Mouse (Mus musculus) G1E (cell line): Measurements from ENCODE around the gene Cnbd2. TPM values are rescaled to one million over a fixed set of nuclear protein-coding genes. Genes with fewer than 3 reads are reported as not detected.

Experiments
- ATAC-seq: 2 replicates; pipeline ENCODE4 v1.8.0; 2016; ENCODE audit warnings: mild to moderate bottlenecking; ENCODE audit not compliant: insufficient number of reproducible peaks, poor library complexity, low FRiP score, severe bottlenecking; ENCODE audit errors: extremely low read depth
- DNase-seq: peaks from one replicate; pipeline ENCODE4 v3.0.0; 2012; ENCODE audit warnings: low spot score
- H3K27me3 ChIP-seq: 2 replicates; pipeline ENCODE4 v1.6.1; 2012; ENCODE audit warnings: mild to moderate bottlenecking, low read length, inconsistent platforms; ENCODE audit not compliant: insufficient read depth
- H3K36me3 ChIP-seq: replicated peaks from 2 replicates; pipeline ENCODE3; 2012; ENCODE audit warnings: mild to moderate bottlenecking, inconsistent platforms
- H3K4me1 ChIP-seq: 2 replicates; pipeline ENCODE4 v1.6.1; 2012; ENCODE audit warnings: low read depth, low read length, inconsistent platforms, mixed read lengths; ENCODE audit not compliant: insufficient read depth
- H3K4me3 ChIP-seq: 2 replicates; pipeline ENCODE4 v1.5.1; 2012; ENCODE audit warnings: low read depth, mild to moderate bottlenecking, inconsistent platforms, low read length, moderate library complexity, mixed read lengths
- H3K9me3 ChIP-seq: replicated peaks from 2 replicates; pipeline ENCODE4 v1.6.1; 2012; ENCODE audit warnings: inconsistent platforms
- CTCF ChIP-seq: IDR thresholded peaks from 2 replicates; pipeline ENCODE4 v1.5.1; 2012; ENCODE audit warnings: low read depth, low read length, inconsistent platforms, mixed read lengths
- GATA1 ChIP-seq: IDR thresholded peaks from 2 replicates; pipeline ENCODE4 v1.6.1; 2012; ENCODE audit warnings: borderline replicate concordance, low read length, inconsistent platforms, mixed read lengths
- GATA2 ChIP-seq: IDR thresholded peaks from 2 replicates; pipeline ENCODE4 v1.6.1; 2012; ENCODE audit warnings: low read depth, low read length, inconsistent platforms, borderline replicate concordance
- POLR2AphosphoS5 ChIP-seq: IDR thresholded peaks from 2 replicates; pipeline ENCODE4 v1.6.1; 2012; ENCODE audit warnings: low read depth, low read length, inconsistent platforms; ENCODE audit not compliant: insufficient replicate concordance
- TAL1 ChIP-seq: conservative IDR thresholded peaks from 2 replicates; pipeline ENCODE4 v1.6.1; 2012; ENCODE audit warnings: low read depth, low read length, inconsistent platforms, mixed read lengths
- polyA plus RNA-seq: library from polyadenylated mRNA; stranded (reverse); fragments of >175 nt; gene quantifications from 2 replicates; pipeline ENCODE4 v1.2.3, GENCODE M21; 2012
- total RNA-seq, 2 experiments: library from RNA; stranded (forward) in 1 of 2; stranded (reverse) in 1 of 2; fragments of 200-1000 nt in 1 of 2; fragments of >200 nt in 1 of 2; fragmentation: Nextera tagmentation in 1 of 2; gene quantifications; 2 replicates each; pipeline ENCODE4 v1.2.3; 2014 to 2017

Gene Cnbd2
- total and polyA plus RNA-seq, 3 experiments = 1.4 to 22.6 (median 11.5) TPM

DNA sequence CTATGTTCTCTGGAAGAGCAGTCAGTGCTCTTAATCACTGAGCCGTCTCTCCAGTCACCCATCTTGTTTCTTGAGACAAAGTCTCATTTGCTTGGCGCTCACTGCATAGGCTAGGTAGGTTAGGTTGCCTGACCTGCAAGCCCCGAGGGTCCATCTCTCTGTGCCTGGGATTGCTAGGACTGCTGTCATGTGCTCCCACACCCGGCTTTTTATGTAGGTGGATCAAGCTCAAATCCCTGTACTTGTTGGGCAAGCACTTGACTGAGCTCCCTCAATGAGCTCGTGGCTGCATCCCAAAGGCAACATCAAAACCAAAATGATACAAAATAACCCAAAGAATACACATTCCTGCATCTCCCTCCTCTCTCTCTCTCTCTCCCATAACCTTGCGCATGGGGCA, 9.4 kb downstream of the Cnbd2 start:
- H3K4me1 ChIP-seq = peaks cover 42% of the 10 kb centered on the region
- TF ChIP-seq POLR2AphosphoS5 = no peak
- TF ChIP-seq GATA2 = no peak
- no peak for TF ChIP-seq GATA1
- TF ChIP-seq CTCF = no peak
- no peak for TF ChIP-seq TAL1
- no peak for ATAC-seq
- no peaks in the 10 kb centered on the region for H3K27me3 ChIP-seq
- peaks cover 8% of the 10 kb centered on the region for H3K9me3 ChIP-seq
- no peak overlapping the region for H3K4me3 ChIP-seq
- DNase-seq = no peak
- H3K36me3 ChIP-seq = peaks cover 37% of the 10 kb centered on the region

DNA sequence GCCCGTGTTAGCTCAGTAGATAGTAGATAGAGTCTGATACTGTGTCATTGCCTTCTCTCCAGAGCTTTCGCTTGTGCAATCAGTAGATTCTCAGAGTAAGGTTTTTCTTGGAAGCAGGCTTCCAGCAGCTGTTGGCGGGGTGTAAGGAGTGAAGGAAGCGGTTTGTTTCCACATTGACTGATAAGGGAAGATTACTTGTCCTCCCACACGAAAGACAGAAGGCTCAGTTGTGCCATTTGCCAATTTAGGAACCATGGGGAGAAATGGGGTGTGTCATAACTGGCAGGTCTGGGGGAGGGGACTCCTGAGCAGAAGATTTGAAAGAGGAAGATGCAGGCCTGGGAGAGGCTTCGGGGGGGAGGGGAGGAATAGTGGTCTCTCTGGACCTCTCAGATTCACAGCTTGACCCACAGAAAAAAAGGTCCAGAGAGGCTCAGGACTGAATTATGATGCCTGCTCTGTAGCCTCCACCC, 12.1 kb downstream of the Cnbd2 start:
- Histone ChIP-seq H3K4me1 (peaks cover 49% of the 10 kb centered on the region), H3K36me3 (peaks cover 35% of the 10 kb centered on the region), H3K9me3 (peaks cover 11% of the 10 kb centered on the region), H3K27me3 (no peaks in the 10 kb centered on the region), H3K4me3 (peak overlapping the region; percentile 60; the same call in 1 of the 2 replicates)
- ATAC-seq = peak; percentile 82
- no peak for TF ChIP-seq CTCF
- peak; percentile 42; the same call in 1 of the 2 replicates for TF ChIP-seq TAL1
- DNase-seq = peak; percentile 83

DNA sequence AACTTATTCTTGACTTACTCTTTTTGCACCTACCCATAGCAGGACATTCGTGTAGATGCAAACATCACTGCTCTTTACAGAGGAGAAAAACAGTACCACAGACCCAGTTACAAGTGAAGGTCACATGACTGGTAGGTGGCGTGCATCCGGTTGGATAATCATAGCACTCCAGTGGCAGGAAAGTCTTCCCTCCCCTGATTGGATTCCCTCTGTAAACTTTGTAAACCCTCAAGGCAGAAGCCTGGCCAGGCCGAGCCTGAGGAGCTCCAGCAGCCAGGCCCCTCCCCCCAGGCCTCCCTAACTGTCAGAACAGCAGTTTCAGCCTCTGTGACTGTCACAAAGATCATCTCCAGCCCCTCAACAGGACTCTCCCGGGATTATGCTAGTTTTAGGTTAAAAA, 12.6 kb downstream of the Cnbd2 start:
- DNase-seq (peak; percentile 62), ATAC-seq (peak; percentile 54)
- peaks cover 49% of the 10 kb centered on the region for H3K4me1 ChIP-seq
- H3K4me3 ChIP-seq = peak overlapping the region; percentile 60; the same call in 1 of the 2 replicates
- no peaks in the 10 kb centered on the region for H3K27me3 ChIP-seq
- H3K36me3 ChIP-seq = peaks cover 30% of the 10 kb centered on the region
- no peak for TF ChIP-seq GATA2
- no peak for TF ChIP-seq POLR2AphosphoS5
- no peak for TF ChIP-seq GATA1
- no peak for TF ChIP-seq TAL1
- no peak for TF ChIP-seq CTCF
- peaks cover 14% of the 10 kb centered on the region for H3K9me3 ChIP-seq

DNA sequence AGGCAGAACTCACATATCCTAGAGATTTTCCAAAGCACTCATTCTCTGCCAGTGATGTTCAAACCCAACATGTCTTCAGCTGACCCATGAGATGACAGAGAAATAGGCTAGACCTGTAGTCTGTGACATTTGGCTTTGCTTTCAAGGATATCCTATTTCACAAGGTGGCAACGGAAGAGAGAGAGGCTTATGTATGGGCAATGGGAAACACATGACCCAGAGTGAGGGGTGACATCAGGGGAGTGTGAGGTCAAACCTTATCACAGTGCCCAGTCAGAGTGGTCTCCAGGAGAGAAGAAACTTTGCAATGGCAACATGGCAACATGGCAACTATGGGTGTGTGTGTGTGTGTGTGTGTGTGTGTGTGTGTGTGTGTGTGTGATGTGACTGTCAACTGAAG, 18.6 kb downstream of the Cnbd2 start:
- H3K9me3 ChIP-seq = peaks cover 5% of the 10 kb centered on the region
- TF ChIP-seq CTCF (no peak), POLR2AphosphoS5 (no peak), GATA2 (no peak), TAL1 (no peak), GATA1 (no peak)
- peaks cover 16% of the 10 kb centered on the region for H3K36me3 ChIP-seq
- ATAC-seq = no peak
- H3K4me3 ChIP-seq = no peak overlapping the region
- no peak for DNase-seq
- peaks cover 13% of the 10 kb centered on the region; the same call in 1 of the 2 replicates for H3K4me1 ChIP-seq
- H3K27me3 ChIP-seq = no peaks in the 10 kb centered on the region

DNA sequence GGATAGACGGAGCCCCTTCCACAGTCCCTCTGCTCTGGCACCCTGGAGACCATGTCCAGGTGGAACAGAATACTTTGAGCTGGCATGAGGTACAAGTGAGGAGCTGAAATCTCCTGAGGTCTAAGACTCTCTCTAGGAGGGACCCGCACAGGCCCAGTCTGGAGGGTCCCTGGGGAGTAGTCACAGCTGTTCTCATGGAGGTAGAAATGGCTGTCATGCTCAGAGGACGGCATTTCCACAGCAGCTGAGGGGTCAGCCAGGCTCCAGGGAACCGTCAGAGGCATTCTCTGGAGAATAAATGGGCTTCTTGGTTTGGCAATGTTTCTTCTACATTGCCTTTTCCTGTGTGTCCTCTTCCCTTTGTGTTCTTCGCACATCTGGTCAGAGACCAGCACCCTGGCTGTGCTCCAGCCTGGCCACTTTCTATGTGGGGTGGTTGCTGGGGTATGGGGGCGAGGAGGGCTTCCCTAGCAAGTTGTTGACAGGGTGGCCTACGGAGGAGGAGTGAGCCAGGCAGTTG, 19.4 kb downstream of the Cnbd2 start:
- Histone ChIP-seq H3K9me3 (peaks cover 5% of the 10 kb centered on the region), H3K27me3 (no peaks in the 10 kb centered on the region), H3K4me3 (no peak overlapping the region), H3K36me3 (peaks cover 16% of the 10 kb centered on the region), H3K4me1 (peaks cover 8% of the 10 kb centered on the region; the same call in 1 of the 2 replicates)
- no peak for ATAC-seq
- TF ChIP-seq POLR2AphosphoS5 (no peak), GATA2 (no peak), GATA1 (no peak), CTCF (no peak), TAL1 (no peak)
- no peak for DNase-seq

DNA sequence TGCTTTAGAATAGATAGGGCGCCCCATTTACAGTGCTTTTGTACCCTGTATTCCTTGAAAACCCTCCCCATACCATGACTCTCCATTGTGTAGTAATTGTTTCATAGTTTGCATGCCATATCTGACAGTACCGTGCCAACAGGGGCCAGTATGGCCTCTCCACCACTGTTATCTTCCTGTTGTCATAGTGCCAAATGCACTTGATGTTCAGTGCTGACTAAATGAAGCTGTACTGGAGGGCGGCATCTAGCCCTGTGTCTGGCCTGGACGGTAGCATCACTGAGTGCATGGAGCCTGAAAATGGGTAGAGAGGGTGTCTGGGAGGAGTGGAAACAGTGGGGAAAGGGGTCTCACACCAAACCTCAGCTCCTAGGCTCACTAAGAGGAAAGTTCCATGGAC, 28.0 kb downstream of the Cnbd2 start:
- H3K4me3 ChIP-seq = no peak overlapping the region
- peaks cover 42% of the 10 kb centered on the region for H3K36me3 ChIP-seq
- H3K4me1 ChIP-seq = peaks cover 4% of the 10 kb centered on the region
- no peak for ATAC-seq
- TF ChIP-seq TAL1 (no peak), CTCF (no peak), POLR2AphosphoS5 (no peak), GATA2 (no peak), GATA1 (no peak)
- H3K9me3 ChIP-seq = no peaks in the 10 kb centered on the region
- DNase-seq = no peak
- H3K27me3 ChIP-seq = no peaks in the 10 kb centered on the region
